Mouse (Mus musculus) bone marrow macrophage, adult 2 months (primary cell): ENCODE measurements around the gene Smg7. TPM values are rescaled to one million over a fixed set of nuclear protein-coding genes. Genes with fewer than 3 reads are reported as not detected.

Experiments
- H3K27ac ChIP-seq: 2 replicates; pipeline ENCODE4 v1.5.1; 2012; ENCODE audit warnings: low read depth, low read length; ENCODE audit not compliant: insufficient read depth
- H3K4me1 ChIP-seq: 2 replicates; pipeline ENCODE4 v1.6.1; 2012; ENCODE audit warnings: low read length; ENCODE audit not compliant: control insufficient read depth, insufficient read depth
- H3K4me3 ChIP-seq: 2 replicates; pipeline ENCODE4 v1.5.1; 2012; ENCODE audit warnings: mild to moderate bottlenecking, low read length, moderate library complexity; ENCODE audit not compliant: insufficient read depth
- CTCF ChIP-seq: IDR thresholded peaks from 2 replicates; pipeline ENCODE4 v1.5.1; 2012; ENCODE audit warnings: low read depth, mild to moderate bottlenecking, low read length, moderate library complexity
- POLR2A ChIP-seq: IDR thresholded peaks from 2 replicates; pipeline ENCODE4 v1.6.1; 2012; ENCODE audit warnings: mild to moderate bottlenecking, low read depth, low read length, borderline replicate concordance
- polyA plus RNA-seq: library from polyadenylated mRNA; stranded (reverse); fragments of >200 nt; gene quantifications from 2 replicates; pipeline ENCODE4 v1.2.4, GENCODE M21; 2012; ENCODE audit not compliant: missing spikeins, insufficient read depth, insufficient read length

The Smg7 gene
- polyA plus RNA-seq, 1 experiment: 31.9 TPM

- Histone ChIP-seq H3K27ac (no peak overlapping the region), H3K4me1 (peaks cover 34% of the 10 kb centered on the region), H3K4me3 (no peak overlapping the region)
- TF ChIP-seq POLR2A (no peak), CTCF (no peak)
These were observed 87.2 kb downstream of the Smg7 start for GRCm38 (mm10) chr1:152815265-152815701.

DNA sequence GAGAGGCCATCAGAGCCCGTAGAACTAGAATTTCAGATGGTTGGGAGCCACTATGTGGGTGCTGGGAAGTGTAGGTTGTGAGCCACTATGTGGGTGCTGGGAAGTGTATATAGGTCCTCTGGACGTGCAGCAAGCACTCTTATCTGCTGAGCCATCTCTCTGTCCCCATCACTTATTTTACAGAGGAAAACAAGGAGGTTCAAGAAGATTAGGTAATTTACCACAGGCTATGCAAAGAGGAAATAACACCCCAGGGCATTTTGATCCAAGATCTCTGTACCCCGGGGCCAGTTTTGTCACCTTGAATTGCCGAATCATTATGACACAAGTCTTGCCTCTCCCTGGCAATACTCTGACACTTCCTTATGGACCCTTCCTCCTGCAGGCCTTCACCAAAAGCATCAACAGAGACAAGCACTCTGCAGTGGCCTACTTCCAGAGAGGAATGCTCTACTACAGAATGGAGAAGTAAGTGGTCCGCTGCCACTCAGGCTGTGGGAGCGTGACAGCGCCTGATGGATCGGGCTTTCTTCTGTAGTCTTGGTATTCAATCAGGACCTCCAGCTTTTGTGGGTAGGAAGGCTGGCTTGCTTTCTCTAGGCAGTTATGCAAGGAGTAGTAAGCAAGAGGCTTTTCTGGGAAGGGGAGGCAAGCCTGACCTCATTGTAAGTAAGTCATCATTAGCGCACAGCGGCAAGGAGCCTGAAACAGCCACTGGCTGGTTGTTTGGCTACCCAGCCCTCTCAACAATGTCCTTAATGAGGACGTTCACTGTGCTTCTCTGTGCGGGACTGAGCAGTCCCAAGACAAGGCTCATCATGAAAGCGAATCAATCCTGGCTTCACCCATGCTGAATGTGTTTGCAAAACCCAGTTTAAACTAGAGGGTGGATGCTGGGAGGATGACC is 91.7 kb downstream of the Smg7 start:
- TF ChIP-seq POLR2A: no peak
- no peak for TF ChIP-seq CTCF
- Histone ChIP-seq H3K4me3 (peak overlapping the region; percentile 27; the same call in 1 of the 2 replicates), H3K27ac (peak overlapping the region; percentile 61), H3K4me1 (peaks cover 53% of the 10 kb centered on the region)

- Histone ChIP-seq H3K4me1 (peaks cover 59% of the 10 kb centered on the region), H3K4me3 (peak overlapping the region; percentile 81), H3K27ac (peak overlapping the region; percentile 43)
- no peak for TF ChIP-seq CTCF
- TF ChIP-seq POLR2A: no peak
These were observed 92.7 kb downstream of the Smg7 start for GRCm38 (mm10) chr1:152809541-152810252.

GRCm38 (mm10) chr1:152808392-152808680 is 94.1 kb downstream of the Smg7 start:
- H3K4me3 ChIP-seq: peak overlapping the region; percentile 81

GRCm38 (mm10) chr1:152807619-152808391 is 94.6 kb downstream of the Smg7 start:
- Histone ChIP-seq H3K4me1 (peaks cover 43% of the 10 kb centered on the region), H3K27ac (peak overlapping the region; percentile 89), H3K4me3 (peak overlapping the region; percentile 81)
- TF ChIP-seq CTCF: no peak
- TF ChIP-seq POLR2A: no peak

More at GRCm38 (mm10) chr1:152808392-152808680, 94.1 kb downstream of the Smg7 start:
- peak overlapping the region; percentile 89 for H3K27ac ChIP-seq
- H3K4me1 ChIP-seq: peaks cover 47% of the 10 kb centered on the region
- no peak for TF ChIP-seq CTCF
- no peak for TF ChIP-seq POLR2A

DNA sequence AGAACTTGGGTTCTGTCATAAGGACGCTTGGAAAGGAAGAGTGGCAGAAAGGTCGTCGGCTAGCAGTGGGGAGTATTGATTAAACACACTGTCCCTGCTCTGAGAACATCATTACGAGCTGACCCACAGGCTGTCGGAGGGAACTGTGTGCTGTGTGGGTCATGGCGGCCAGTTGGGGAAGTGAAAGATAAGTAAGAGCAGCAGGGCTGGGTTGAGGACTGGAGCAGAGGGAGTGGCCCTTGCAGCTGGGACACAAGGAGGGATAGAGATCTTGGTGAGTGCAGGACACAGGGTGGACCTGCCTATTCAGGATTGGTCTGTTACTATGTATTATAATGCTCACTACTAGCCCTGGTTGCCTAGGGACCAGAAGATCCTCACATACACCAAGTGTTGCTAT is 97.5 kb downstream of the Smg7 start:
- H3K27ac ChIP-seq: no peak overlapping the region
- TF ChIP-seq CTCF (no peak), POLR2A (no peak)
- peaks cover 40% of the 10 kb centered on the region for H3K4me1 ChIP-seq
- H3K4me3 ChIP-seq: no peak overlapping the region

DNA sequence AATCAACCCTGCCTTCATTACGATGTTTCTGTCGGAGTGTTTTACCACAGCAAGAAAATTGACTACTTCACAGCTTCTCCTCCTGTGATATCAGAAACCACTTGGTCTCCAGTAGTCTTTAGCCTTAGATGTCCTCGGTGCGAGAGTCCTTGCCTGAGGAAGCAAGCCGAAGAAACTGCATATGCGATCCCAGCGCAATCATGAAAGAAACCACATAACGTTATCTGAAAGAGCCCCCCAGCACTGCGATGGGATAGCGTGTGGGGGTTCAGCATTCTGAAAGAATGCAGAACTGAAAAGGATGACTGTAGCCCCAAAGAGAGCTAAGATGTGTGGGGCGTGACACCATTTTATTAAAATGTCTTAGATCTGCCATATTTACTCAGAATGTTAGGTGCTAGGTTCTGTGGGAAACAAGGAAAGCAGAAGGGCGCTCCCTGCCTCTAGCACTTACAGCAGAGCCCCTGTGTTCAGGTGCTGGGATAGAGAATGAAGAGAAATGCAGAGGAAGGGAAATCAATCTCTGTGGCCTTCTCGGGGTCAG is 101.7 kb downstream of the Smg7 start:
- H3K4me3 ChIP-seq: no peak overlapping the region
- H3K27ac ChIP-seq: no peak overlapping the region
- TF ChIP-seq POLR2A (no peak), CTCF (no peak)
- peaks cover 56% of the 10 kb centered on the region for H3K4me1 ChIP-seq

GRCm38 (mm10) chr1:152799897-152800296 is 102.5 kb downstream of the Smg7 start, which contains the start of gene Ncf2:
Gene Ncf2, plus strand, starts transcription at chr1:152800194.
- H3K4me1 ChIP-seq: peaks cover 54% of the 10 kb centered on the region
- no peak for TF ChIP-seq POLR2A
- TF ChIP-seq CTCF: no peak
- H3K4me3 ChIP-seq: no peak within 1 kb of the TSS
- H3K27ac ChIP-seq: peak within 1 kb of the TSS; percentile 86

DNA sequence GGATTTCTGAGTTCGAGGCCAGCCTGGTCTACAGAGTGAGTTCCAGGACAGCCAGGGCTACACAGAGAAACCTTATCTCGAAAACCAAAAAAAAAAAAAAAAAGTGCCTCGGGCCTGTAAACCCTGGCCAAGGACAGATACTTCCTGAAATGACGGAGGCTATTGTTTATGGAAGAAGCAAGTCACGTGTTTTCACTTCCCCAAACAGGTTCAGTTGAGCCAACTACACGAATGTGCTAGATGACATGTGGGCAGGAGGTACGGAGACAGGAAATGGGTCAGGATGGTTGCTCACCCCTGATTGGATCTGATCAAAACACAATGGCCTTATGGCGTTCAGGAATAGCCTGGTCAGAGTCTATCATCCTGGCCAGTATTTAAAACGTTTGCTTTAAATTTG is 104.3 kb downstream of the Smg7 start:
- Histone ChIP-seq H3K27ac (peak overlapping the region; percentile 92), H3K4me1 (peaks cover 50% of the 10 kb centered on the region), H3K4me3 (no peak overlapping the region)
- TF ChIP-seq CTCF (no peak), POLR2A (no peak)
